Mouse (Mus musculus): ENCODE measurements around the gene Mobp.
A peak's percentile ranks its signal among the peaks of the same experiment; 100 is the strongest.

The Mobp gene

DNA sequence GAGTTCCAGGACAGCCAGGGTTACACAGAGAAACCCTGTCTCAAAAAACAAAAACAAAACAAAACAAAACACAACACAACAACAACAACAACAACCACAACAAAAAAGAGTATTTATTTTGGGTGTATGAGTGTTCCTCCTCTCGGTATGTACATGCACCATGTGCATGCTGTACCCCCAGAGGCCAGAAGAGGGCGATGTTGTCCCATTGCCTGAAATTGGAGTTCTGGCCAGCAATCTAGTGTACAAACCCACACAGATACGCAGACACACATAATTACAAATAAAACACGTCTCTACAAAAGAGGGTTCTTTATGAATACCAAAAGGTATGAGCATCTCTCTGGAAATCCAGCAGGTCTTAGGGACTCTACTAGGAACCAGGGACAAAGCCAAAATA, 60.6 kb downstream of the Mobp start:
- DNase-seq (ENCODE audit: low read depth, low spot score) = peak; percentile 14

DNA sequence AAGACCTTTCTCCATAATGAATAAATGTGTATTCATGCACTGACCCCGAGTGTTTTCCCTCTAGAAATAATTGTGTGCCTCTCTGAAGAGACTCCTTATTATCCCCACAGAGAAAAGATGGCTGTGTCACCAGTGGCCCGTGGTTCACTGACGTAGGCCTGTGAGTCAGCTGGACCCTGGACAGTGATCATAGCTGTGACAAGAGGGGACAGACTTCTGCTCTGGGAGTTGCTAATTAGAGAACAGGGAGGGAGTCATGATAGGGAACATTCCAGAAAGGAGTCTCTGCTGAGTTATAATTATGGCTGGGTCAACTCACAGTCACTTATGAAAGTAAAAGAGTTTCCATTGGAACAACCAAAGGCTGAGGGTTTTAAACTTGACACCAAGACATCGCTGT, 61.4 kb downstream of the Mobp start:
- DNase-seq (ENCODE audit: low read depth, low spot score) = no peak

DNA sequence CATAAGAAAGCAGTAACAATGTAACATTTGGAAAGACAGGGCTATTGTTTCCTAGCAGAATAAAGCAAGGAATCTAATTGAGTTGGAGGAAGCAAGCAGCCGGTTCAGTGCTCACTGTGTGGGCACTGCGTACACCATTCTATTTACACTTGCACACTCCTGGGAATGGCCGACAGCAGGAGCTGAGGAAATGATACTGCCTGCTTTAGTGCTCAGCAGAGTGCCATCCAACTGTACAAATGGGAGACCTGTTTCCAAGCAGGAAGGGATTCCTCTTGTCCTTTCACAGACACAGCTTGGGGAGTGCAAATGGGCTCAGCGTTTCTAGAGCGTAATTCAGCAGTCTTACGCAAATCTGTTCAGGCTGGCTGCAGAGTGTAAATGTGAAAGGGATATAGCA, 63.4 kb downstream of the Mobp start:
- DNase-seq (ENCODE audit: low read depth, low spot score) = no peak

DNA sequence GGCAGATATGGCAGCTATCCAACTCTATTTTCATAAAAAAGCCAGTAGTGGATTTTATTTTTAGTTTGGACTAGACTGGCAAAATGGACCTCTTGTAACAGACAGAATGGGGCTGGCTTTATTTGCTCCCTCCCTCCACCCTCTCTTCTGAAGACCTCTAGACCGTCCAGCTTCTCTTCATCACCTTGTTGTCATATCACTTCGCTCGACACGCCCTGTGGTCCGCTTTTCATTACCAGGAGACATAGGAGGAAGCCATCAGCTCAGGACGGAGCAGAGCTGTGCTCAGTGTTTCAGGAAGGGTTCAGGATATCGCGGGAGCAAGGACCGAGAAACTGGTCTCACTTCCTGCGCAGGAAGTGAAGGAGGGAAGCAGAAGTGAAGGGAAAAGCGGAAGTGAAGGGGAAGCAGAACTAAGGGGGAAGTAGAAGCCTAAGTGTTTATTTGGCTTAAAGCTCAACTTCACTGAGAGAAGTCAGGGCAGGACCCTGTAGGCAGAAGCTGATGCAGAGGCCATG, 65.5 kb downstream of the Mobp start:
- DNase-seq (ENCODE audit: low read depth, low spot score) = no peak

DNA sequence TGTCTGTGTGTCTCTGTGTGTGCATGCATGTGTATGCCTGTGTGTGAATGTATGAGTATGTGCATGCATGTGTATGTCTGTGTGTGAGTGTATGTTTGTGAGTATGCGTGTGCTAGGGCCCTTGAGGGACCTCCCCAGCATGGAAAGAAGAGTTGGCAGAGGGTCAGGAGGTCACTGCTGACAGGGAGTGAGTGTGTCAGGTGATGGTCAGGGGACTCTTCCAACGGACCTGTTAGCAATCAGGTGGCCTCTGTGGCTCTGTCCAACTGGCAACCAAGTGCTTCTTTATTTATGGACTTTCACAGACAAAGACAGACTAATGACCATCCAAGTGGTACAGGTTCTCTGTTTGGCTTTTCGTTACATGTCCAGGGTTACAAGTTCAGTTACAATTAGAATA, 69.9 kb downstream of the Mobp start:
- no peak for DNase-seq (ENCODE audit: low read depth, low spot score)

Measured in 3T3-L1 (cell line).